Mouse (Mus musculus) liver, embryonic 13.5 days (tissue): ENCODE measurements around the gene Zfp207. TPM values are rescaled to one million over a fixed set of nuclear protein-coding genes. Genes with fewer than 3 reads are reported as not detected.
"Not testable (repeated sequence)": the region's sequence is repeated elsewhere in the genome, so short reads cannot be mapped to it uniquely, and the experiment has no call there.

Source experiments
- ATAC-seq: fragments of 200-750 bp; cut with Nextera tagmentation; 2 replicates; pipeline ENCODE4 v1.8.0; 2017; ENCODE audit warnings: low read depth, mild to moderate bottlenecking, moderate number of reproducible peaks, moderate library complexity
- DNase-seq: peaks from one replicate; pipeline ENCODE4 v3.0.0; 2022
- H3K27ac ChIP-seq: fragments of 300-500 bp; sonication (generic); 2 replicates; pipeline ENCODE4 v1.5.1; 2015; ENCODE audit warnings: moderate library complexity, mild to moderate bottlenecking, inconsistent platforms
- H3K27me3 ChIP-seq: fragments of 300-500 bp; sonication (generic); 2 replicates; pipeline ENCODE4 v1.6.1; 2015; ENCODE audit warnings: mild to moderate bottlenecking, inconsistent platforms
- H3K36me3 ChIP-seq: fragments of 300-500 bp; sonication (generic); 2 replicates; pipeline ENCODE4 v1.6.1; 2015; ENCODE audit warnings: mild to moderate bottlenecking, inconsistent platforms
- H3K4me1 ChIP-seq: fragments of 300-500 bp; sonication (generic); replicated peaks from 2 replicates; pipeline ENCODE4 v1.6.1; 2015; ENCODE audit warnings: inconsistent platforms
- H3K4me2 ChIP-seq: fragments of 300-500 bp; sonication (generic); 2 replicates; pipeline ENCODE4 v1.6.1; 2015; ENCODE audit warnings: inconsistent platforms, mild to moderate bottlenecking, moderate library complexity
- H3K4me3 ChIP-seq: fragments of 300-500 bp; sonication (generic); replicated peaks from 2 replicates; pipeline ENCODE4 v1.5.1; 2015; ENCODE audit warnings: mild to moderate bottlenecking, inconsistent platforms
- H3K9ac ChIP-seq: fragments of 300-500 bp; sonication (generic); 2 replicates; pipeline ENCODE4 v1.6.1; 2015; ENCODE audit warnings: mild to moderate bottlenecking, inconsistent platforms
- H3K9me3 ChIP-seq: fragments of 300-500 bp; sonication (generic); replicated peaks from 2 replicates; pipeline ENCODE4 v1.6.1; 2016; ENCODE audit warnings: inconsistent platforms
- WGBS: fragments of 180-500 bp; shearing (Covaris S2); methylation state at CpG from one replicate; pipeline ENCODE4 v1.1.7; 2015; ENCODE audit not compliant: insufficient replicate concordance; 5-methylcytosine and 5-hydroxymethylcytosine counted together
- polyA plus RNA-seq: library from polyadenylated mRNA; unstranded; fragments of >200 nt; fragmentation: Nextera tagmentation; extraction: Ambion mirVana; gene quantifications from 2 replicates; pipeline ENCODE4 v1.2.1, GENCODE M21; 2015

Gene Zfp207
- polyA plus RNA-seq, 1 experiment from 2014 or later: 102 TPM

- not testable (repeated sequence) for H3K27me3 ChIP-seq, ATAC-seq, H3K27ac ChIP-seq, H3K9ac ChIP-seq, DNase-seq, H3K4me2 ChIP-seq, H3K9me3 ChIP-seq, H3K4me3 ChIP-seq
- H3K4me1 ChIP-seq: peaks cover 33% of the 10 kb centered on the region
- peaks cover 11% of the 10 kb centered on the region for H3K36me3 ChIP-seq
- WGBS: 90% methylated on average over 7 of the region's 7 CpGs
These were observed 3.9 kb upstream of the Zfp207 start for GRCm38 (mm10) chr11:80379184-80379583.

- Histone ChIP-seq H3K27me3 (no peaks in the 10 kb centered on the region), H3K9ac (peak overlapping the region; percentile 97), H3K4me1 (peaks cover 50% of the 10 kb centered on the region), H3K36me3 (peaks cover 30% of the 10 kb centered on the region), H3K4me3 (peak overlapping the region; percentile 88), H3K9me3 (no peaks in the 10 kb centered on the region), H3K4me2 (peak overlapping the region; percentile 76), H3K27ac (peak overlapping the region; percentile 95)
- ATAC-seq: peak; percentile 24
- under 1% methylated on average over 12 of the region's 12 CpGs for WGBS
- no peak for DNase-seq
These were observed 457 bp upstream of the Zfp207 start for GRCm38 (mm10) chr11:80382626-80383018.

- DNase-seq: peak; percentile 44
- peak overlapping the region; percentile 97 for H3K9ac ChIP-seq
- H3K27ac ChIP-seq: peak overlapping the region; percentile 95
- no peaks in the 10 kb centered on the region for H3K27me3 ChIP-seq
- H3K4me3 ChIP-seq: peak overlapping the region; percentile 88
- peaks cover 41% of the 10 kb centered on the region for H3K36me3 ChIP-seq
- under 1% methylated on average over 20 of the region's 20 CpGs for WGBS
- peaks cover 45% of the 10 kb centered on the region for H3K4me1 ChIP-seq
- peak overlapping the region; percentile 18 for H3K4me2 ChIP-seq
- ATAC-seq: peak; percentile 56
- no peaks in the 10 kb centered on the region for H3K9me3 ChIP-seq
These were observed 557 bp downstream of the Zfp207 start for GRCm38 (mm10) chr11:80383626-80384046.

- Histone ChIP-seq H3K4me1 (peaks cover 46% of the 10 kb centered on the region), H3K4me2 (peak overlapping the region; percentile 94), H3K4me3 (peak overlapping the region; percentile 88), H3K27me3 (no peaks in the 10 kb centered on the region), H3K9ac (peak overlapping the region; percentile 84), H3K36me3 (peaks cover 48% of the 10 kb centered on the region), H3K27ac (peak overlapping the region; percentile 69), H3K9me3 (no peaks in the 10 kb centered on the region)
- no peak for ATAC-seq
- no peak for DNase-seq
These were observed 1.4 kb downstream of the Zfp207 start for GRCm38 (mm10) chr11:80384461-80384860.

- peak overlapping the region; percentile 88 for H3K4me3 ChIP-seq
- H3K4me1 ChIP-seq: peaks cover 46% of the 10 kb centered on the region
- ATAC-seq: no peak
- H3K4me2 ChIP-seq: peak overlapping the region; percentile 94
- H3K9me3 ChIP-seq: no peaks in the 10 kb centered on the region
- H3K9ac ChIP-seq: peak overlapping the region; percentile 84
- no peak for DNase-seq
- H3K27ac ChIP-seq: peak overlapping the region; percentile 69
- WGBS: 33% methylated on average over 4 of the region's 4 CpGs
- peaks cover 54% of the 10 kb centered on the region for H3K36me3 ChIP-seq
- no peaks in the 10 kb centered on the region for H3K27me3 ChIP-seq
These were observed 2.0 kb downstream of the Zfp207 start for GRCm38 (mm10) chr11:80385055-80385454.

GRCm38 (mm10) chr11:80386790-80387189, 3.7 kb downstream of the Zfp207 start:
- no peaks in the 10 kb centered on the region for H3K9me3 ChIP-seq
- H3K36me3 ChIP-seq: peaks cover 66% of the 10 kb centered on the region
- peak overlapping the region; percentile 94 for H3K4me2 ChIP-seq
- peak overlapping the region; percentile 88 for H3K4me3 ChIP-seq
- peaks cover 41% of the 10 kb centered on the region for H3K4me1 ChIP-seq
- WGBS: 14% methylated on average over 2 of the region's 2 CpGs
- DNase-seq: peak; percentile 22
- 0 out of 2 replicates have a peak, but pooled peaks have one; percentile 34 for ATAC-seq
- no peaks in the 10 kb centered on the region for H3K27me3 ChIP-seq
- peak overlapping the region; percentile 84; the same call in 1 of the 2 replicates for H3K9ac ChIP-seq
- H3K27ac ChIP-seq: no peak overlapping the region

GRCm38 (mm10) chr11:80389885-80390284, 6.8 kb downstream of the Zfp207 start:
- Histone ChIP-seq H3K4me1 (peaks cover 30% of the 10 kb centered on the region), H3K27ac (no peak overlapping the region), H3K4me3 (no peak overlapping the region), H3K27me3 (no peaks in the 10 kb centered on the region), H3K4me2 (no peak overlapping the region), H3K9ac (no peak overlapping the region), H3K36me3 (peaks cover 82% of the 10 kb centered on the region), H3K9me3 (no peaks in the 10 kb centered on the region)
- no peak for ATAC-seq
- no peak for DNase-seq
- 76% methylated on average over 1 of the region's 1 CpGs for WGBS

- no peak overlapping the region for H3K4me3 ChIP-seq
- no peaks in the 10 kb centered on the region for H3K27me3 ChIP-seq
- ATAC-seq (no peak), DNase-seq (no peak)
- no peak overlapping the region for H3K9ac ChIP-seq
- H3K4me2 ChIP-seq: no peak overlapping the region
- H3K9me3 ChIP-seq: no peaks in the 10 kb centered on the region
- H3K36me3 ChIP-seq: peaks cover 82% of the 10 kb centered on the region
- peaks cover 13% of the 10 kb centered on the region for H3K4me1 ChIP-seq
- no peak overlapping the region for H3K27ac ChIP-seq
- WGBS: 83% methylated on average over 2 of the region's 2 CpGs
These were observed 8.5 kb downstream of the Zfp207 start for GRCm38 (mm10) chr11:80391407-80392120.

GRCm38 (mm10) chr11:80395930-80396329, 12.9 kb downstream of the Zfp207 start:
- no peak overlapping the region for H3K4me3 ChIP-seq
- no peak overlapping the region for H3K27ac ChIP-seq
- ATAC-seq (no peak), DNase-seq (no peak)
- H3K4me2 ChIP-seq: no peak overlapping the region
- 92% methylated on average over 3 of the region's 3 CpGs for WGBS
- H3K9me3 ChIP-seq: no peaks in the 10 kb centered on the region
- no peak overlapping the region for H3K9ac ChIP-seq
- no peaks in the 10 kb centered on the region for H3K27me3 ChIP-seq
- peaks cover 84% of the 10 kb centered on the region for H3K36me3 ChIP-seq
- H3K4me1 ChIP-seq: no peaks in the 10 kb centered on the region

- Histone ChIP-seq H3K9me3 (no peaks in the 10 kb centered on the region), H3K4me3 (no peak overlapping the region), H3K4me1 (no peaks in the 10 kb centered on the region), H3K4me2 (no peak overlapping the region), H3K36me3 (peaks cover 82% of the 10 kb centered on the region), H3K27me3 (no peaks in the 10 kb centered on the region), H3K9ac (no peak overlapping the region), H3K27ac (no peak overlapping the region)
- ATAC-seq: no peak
- DNase-seq: no peak
- 91% methylated on average over 4 of the region's 4 CpGs for WGBS
These were observed 13.5 kb downstream of the Zfp207 start for GRCm38 (mm10) chr11:80396617-80397016.

GRCm38 (mm10) chr11:80407878-80408277, 24.8 kb downstream of the Zfp207 start:
- H3K4me1 ChIP-seq: peaks cover 25% of the 10 kb centered on the region
- DNase-seq, ATAC-seq, H3K27ac ChIP-seq, H3K27me3 ChIP-seq, H3K4me2 ChIP-seq, H3K4me3 ChIP-seq, H3K9ac ChIP-seq, H3K9me3 ChIP-seq: not testable (repeated sequence)
- 87% methylated on average over 6 of the region's 6 CpGs for WGBS
- H3K36me3 ChIP-seq: peaks cover 76% of the 10 kb centered on the region

- 54% methylated on average over 2 of the region's 2 CpGs for WGBS
- H3K9ac ChIP-seq: no peak overlapping the region
- ATAC-seq (peak; percentile 62), DNase-seq (no peak)
- no peak overlapping the region for H3K4me2 ChIP-seq
- H3K9me3 ChIP-seq: no peaks in the 10 kb centered on the region
- peaks cover 64% of the 10 kb centered on the region for H3K36me3 ChIP-seq
- no peak overlapping the region for H3K4me3 ChIP-seq
- no peaks in the 10 kb centered on the region for H3K27me3 ChIP-seq
- H3K27ac ChIP-seq: no peak overlapping the region
- peaks cover 25% of the 10 kb centered on the region for H3K4me1 ChIP-seq
These were observed 27.3 kb downstream of the Zfp207 start for GRCm38 (mm10) chr11:80410377-80410776.
